Mouse (Mus musculus) natural killer cell, adult 2 months (primary cell): ENCODE measurements around the gene Ubap1.

Experiments
- DNase-seq, 2 experiments: peaks; one replicate each; pipeline ENCODE4 v3.0.0; 2022; ENCODE audit warnings: low spot score in 2 of 2

Ubap1 gene

GRCm38 (mm10) chr4:41348584-41349198, at the start of gene Ubap1:
Ubap1 (plus strand) TSS chr4:41348996.
- peak; percentile 83 to 88 for DNase-seq

GRCm38 (mm10) chr4:41303671-41304070, 45.1 kb upstream of the Ubap1 start:
- DNase-seq = no peak

DNA sequence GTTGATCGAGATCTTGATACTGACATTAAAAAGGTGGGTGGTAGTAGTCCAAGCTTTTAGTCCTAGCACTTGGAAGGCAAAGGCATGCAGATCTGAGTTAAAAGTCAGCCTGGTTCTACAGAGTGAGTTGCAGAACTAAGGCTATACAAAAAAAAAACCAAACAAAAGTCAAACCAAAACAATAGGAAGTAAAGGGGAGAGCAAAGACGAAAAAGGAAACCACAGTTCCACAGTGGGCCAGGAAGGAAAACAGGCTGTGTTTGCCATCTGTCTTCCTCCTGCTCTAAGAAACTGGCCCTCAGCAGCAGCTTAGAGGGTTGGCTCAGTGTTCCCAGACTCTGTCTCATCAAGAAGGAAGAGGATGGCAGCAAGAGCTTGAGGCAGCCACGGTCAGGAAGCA, 44.5 kb upstream of the Ubap1 start:
- peak in 1 of 2 experiments; percentile 5 for DNase-seq

GRCm38 (mm10) chr4:41307406-41307805, 41.4 kb upstream of the Ubap1 start:
- DNase-seq = peak in 1 of 2 experiments; percentile 7

DNA sequence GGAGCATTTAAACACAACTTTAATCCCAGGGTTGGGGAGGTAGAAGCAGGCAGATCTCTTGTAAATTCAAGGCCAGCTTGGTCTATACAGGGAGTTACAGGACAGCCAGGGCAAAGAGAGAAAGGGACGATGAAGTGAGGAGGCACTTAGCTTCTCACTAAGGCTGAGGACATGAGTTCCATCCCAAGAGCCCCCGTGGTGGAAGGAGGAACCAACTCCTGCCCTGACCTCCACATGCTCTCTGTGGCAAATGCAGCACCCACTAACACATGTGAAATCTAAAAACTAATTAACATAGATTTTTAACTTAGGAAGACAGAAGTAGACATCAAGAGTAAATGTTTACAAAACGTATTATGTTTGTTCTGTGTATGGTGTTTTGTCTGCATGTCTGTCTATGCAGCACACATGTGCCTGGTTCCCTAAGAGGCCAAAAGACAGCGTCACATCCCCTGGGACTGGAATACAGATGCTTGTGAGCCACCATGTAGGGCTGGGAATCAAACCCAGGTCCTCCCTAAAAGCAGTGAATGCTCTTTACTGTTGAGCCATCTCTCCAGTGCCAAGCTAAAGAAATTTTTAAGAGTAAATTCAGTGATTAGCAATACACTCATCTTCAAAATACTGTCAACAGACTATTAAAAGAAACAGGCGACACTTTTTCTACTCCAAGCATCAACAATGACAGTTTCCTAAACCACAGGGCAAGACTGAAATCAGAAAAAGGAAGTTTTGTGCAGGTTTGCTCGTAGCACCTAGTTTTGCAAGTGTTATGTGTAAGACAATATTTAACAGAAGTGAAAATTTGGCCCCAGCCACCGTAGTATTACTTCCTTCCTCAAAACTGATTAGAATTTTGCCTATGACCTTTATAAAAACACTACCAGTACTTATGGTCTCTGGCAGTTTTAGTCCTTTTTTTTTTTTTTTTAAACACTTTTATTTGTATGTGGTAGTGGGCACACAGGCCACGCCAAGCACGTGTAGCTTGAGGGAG, 37.9 kb upstream of the Ubap1 start:
- DNase-seq = peak in 1 of 2 experiments; percentile 65

GRCm38 (mm10) chr4:41313722-41314121, 35.1 kb upstream of the Ubap1 start:
- no peak for DNase-seq

DNA sequence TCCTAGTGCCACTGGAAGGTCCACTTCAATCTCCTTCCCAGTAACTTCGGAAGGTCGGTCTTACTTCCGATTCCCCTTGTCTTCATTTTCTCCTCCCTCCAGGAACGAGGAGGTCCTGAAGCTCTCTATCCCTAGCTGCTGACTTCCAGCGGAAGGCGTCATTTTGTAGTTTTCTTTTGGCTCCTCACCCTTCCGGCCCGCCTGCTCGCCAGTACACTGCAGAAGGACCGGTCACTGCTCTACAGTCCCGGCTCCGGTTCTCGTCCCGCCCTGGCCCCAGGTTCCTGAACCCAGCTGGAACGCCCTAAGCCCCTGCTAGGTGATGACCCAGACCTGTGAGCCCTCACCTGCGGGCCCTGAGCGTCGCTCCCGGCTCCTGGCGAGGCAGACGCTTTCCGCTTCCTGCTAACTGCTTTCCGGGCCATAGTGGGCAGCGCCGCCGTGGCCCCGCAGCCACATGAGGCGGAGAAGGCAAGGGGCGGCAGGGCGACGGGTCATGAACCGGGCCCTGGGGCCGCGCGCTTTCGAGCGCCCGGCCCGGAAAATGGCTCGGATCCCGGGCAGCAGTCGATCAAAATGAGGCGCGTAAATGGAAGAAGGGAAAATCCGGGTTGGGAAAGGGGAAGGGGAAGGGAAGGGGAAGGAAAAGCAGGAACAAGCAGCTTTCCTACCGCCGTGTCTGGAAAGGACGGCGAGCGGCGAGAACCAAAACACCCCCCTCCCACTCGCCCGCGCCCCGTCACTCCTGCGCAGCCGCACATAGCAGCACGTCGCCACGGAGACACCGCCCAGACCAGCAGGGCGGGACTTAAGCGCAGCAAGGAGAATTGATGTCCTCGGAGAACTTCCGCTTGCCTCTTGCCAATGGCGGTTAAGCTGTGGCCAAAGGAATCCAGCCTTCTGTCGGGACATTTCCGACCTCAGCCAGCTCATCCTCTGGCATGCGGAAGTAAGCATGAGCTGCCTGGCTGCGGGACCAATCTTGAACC, 34.4 kb upstream of the Ubap1 start, which contains the start of gene Dcaf12:
Gene Dcaf12 (minus strand): TSS at position 749 of the 989 bp plus-strand sequence.
- DNase-seq = peak; percentile 90 to 91

DNA sequence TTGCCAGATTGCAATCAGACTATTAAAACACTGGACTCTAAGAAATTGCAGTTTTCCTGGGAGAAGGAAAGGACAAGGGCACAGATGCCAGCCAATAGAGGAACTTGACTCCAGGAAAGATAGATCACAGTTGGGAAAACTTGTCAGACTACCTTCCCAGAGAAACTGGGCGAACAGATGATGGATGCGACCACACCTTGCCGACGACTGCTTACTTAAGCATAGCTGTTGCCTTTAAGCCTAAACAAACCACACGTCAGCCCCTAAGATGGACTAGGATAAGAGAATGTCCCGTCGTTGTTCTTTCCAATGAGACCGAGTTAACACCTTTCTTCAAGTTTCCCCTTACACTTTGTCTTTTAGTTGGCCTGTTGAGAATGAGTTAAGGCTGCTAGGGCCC, 33.6 kb upstream of the Ubap1 start:
- DNase-seq = no peak

- no peak for DNase-seq
Measured at GRCm38 (mm10) chr4:41318267-41318666, 30.5 kb upstream of the Ubap1 start.

- DNase-seq = no peak
Measured at GRCm38 (mm10) chr4:41320971-41321370, 27.8 kb upstream of the Ubap1 start.

GRCm38 (mm10) chr4:41326876-41327275, 21.9 kb upstream of the Ubap1 start:
- no peak for DNase-seq

DNA sequence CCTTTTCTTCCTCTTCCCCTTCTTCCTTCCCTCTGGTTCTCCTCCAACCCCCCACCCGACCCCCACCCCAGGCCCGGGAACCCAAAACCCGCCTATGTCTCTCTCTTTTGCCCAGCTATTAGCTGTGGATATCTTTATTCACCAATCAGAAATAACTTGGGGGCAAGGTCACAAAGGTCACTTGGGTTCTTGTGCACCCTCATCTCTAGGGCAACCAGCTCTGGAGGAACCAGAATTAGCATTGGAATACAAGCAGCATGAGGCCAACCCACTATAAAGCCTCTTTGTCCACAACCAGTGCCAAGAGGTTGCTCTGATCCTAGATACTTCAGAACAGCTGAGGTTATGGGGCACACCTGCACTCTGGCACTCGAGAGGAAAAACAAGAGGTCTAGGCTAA, 19.3 kb upstream of the Ubap1 start:
- no peak for DNase-seq

GRCm38 (mm10) chr4:41331085-41331484, 17.7 kb upstream of the Ubap1 start:
- DNase-seq = no peak

DNA sequence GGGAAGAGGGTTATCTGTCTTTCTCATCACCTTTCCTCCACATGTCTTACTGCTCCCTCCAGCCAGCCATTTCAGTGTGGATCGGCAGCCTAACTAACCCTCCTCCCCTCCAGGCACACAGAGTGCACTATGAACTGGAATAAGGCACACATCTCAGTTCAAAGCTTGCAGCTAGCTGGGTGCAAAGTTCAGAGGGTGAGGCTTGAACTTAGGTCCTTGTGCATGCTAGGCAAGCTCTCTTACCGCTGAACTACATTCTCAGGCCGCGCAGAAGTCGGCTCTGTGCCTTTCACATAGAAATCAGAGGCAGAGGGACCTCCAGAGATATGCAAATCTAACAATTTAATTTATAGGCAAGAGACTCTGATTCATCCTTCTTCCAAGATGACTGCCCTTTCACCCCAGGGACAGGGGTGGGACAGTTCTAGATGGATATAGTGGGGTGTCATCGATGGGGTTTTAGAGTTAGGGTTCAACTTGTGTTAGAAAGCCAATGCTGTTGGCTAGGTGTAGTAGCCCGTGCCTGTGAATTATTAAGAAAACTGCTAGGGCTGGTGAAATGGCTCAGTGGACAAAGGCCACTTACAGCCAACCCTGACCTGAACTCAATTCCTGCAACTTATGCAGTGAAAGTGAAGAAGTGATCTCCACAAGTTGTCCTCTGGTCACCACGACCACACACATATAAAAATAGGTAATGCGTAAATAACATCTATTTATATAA, 16.9 kb upstream of the Ubap1 start:
- DNase-seq = no peak

GRCm38 (mm10) chr4:41336546-41336945, 12.2 kb upstream of the Ubap1 start:
- no peak for DNase-seq

DNA sequence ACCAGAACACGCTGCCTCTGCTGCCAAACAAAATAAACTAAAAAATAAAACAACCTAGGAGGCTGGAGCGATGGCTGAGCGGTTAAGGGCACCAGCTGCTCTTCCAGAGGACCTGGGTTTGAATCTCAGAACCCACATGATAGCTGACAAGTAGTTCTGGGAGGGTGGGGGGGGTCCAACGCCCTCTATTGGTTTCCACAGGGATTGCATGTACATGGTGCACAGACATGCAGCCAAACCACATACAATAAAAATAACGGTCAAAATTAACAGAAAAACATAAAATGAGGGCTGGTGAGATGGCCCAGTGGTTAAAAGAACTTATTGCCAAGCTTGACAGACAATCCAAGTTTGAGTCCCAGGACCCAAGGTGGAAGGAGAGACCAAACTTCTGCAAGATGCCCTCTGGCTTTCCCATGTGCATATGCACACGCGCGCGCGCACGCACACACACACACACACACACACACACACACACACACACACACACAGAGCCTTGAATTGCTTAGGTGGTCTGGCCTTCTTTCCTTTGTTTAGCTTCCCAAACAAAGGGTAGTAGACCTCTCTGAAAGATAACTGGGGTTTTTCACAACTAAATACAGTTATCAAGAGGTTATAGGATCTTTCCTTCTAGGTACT, 7.8 kb upstream of the Ubap1 start:
- DNase-seq = no peak

DNA sequence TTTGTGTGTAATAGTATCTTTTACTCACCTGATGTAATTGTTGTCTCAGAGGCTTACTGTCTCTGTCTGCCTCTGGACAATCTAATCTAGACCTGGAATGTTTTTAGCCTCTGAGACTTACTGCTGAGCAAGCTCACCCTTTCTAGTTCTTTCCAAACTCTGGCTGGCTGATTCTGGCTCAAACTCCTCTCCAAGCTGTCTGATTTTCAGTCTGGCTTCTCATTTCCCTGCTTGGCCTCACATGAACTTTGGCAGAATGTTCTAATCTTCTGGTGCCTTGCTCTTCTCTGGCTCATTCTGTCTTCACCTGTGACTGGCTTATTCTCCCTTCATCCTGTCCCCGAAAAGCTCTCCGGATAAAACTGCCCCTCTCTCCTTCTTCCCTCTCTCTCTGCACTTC, 2.8 kb upstream of the Ubap1 start:
- DNase-seq = no peak

- peak; percentile 10 to 23 for DNase-seq
Measured at GRCm38 (mm10) chr4:41347839-41348238, 957 bp upstream of the Ubap1 start.

- peak in 1 of 2 experiments; percentile 11 for DNase-seq
Measured at GRCm38 (mm10) chr4:41349199-41349591, 399 bp downstream of the Ubap1 start.

DNA sequence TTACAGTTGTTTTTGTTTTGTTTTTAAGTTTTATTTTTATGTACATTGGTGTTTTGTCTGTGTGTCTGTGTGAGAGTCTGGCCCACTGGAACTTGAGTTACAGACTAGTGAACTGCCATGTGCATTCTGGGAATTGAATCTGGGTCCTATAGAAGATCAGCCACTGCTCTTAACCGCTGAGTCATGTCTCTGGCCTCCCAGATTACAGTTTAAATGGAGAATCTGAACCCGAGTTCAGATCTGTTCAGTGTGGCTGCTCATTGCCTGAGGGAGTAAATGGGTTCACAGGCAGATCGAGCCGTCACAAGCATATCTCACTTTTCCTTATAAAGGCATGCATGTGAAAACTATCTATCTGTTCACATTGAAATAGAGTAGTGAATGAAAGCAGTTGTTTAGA, 4.0 kb downstream of the Ubap1 start:
- DNase-seq = no peak
